Mouse (Mus musculus) midbrain, embryonic 12.5 days (tissue): ENCODE data around the gene Tnni3k. TPM values are rescaled to one million over a fixed set of nuclear protein-coding genes. Genes with fewer than 3 reads are reported as not detected.

ENCODE experiments used
- ATAC-seq: fragments of 200-750 bp; cut with Nextera tagmentation; 2 replicates; pipeline ENCODE4 v1.8.0; 2017; ENCODE audit warnings: low read depth, moderate TSS enrichment, moderate library complexity; ENCODE audit not compliant: low FRiP score
- H3K27ac ChIP-seq: fragments of 300-500 bp; sonication (generic); replicated peaks from 2 replicates; pipeline ENCODE4 v1.5.1; 2016; ENCODE audit warnings: mild to moderate bottlenecking
- H3K27me3 ChIP-seq: fragments of 300-500 bp; sonication (generic); 2 replicates; pipeline ENCODE4 v1.6.1; 2016; ENCODE audit warnings: mild to moderate bottlenecking
- H3K36me3 ChIP-seq: fragments of 300-500 bp; sonication (generic); 2 replicates; pipeline ENCODE4 v1.6.1; 2016
- H3K4me1 ChIP-seq: fragments of 300-500 bp; sonication (generic); 2 replicates; pipeline ENCODE4 v1.6.1; 2016
- H3K4me2 ChIP-seq: fragments of 300-500 bp; sonication (generic); replicated peaks from 2 replicates; pipeline ENCODE4 v1.6.1; 2016; ENCODE audit warnings: mild to moderate bottlenecking, moderate library complexity
- H3K4me3 ChIP-seq: fragments of 300-500 bp; sonication (generic); 2 replicates; pipeline ENCODE4 v1.5.1; 2016; ENCODE audit warnings: mild to moderate bottlenecking
- H3K9ac ChIP-seq: fragments of 300-500 bp; sonication (generic); replicated peaks from 2 replicates; pipeline ENCODE4 v1.6.1; 2016; ENCODE audit warnings: mild to moderate bottlenecking, moderate library complexity
- H3K9me3 ChIP-seq: fragments of 300-500 bp; sonication (generic); 2 replicates; pipeline ENCODE4 v1.6.1; 2016; ENCODE audit warnings: mild to moderate bottlenecking
- WGBS: fragments of 180-500 bp; shearing (Covaris S2); methylation state at CpG from one replicate; pipeline ENCODE4 v1.1.7; 2016; 5-methylcytosine and 5-hydroxymethylcytosine counted together
- polyA plus RNA-seq: library from polyadenylated mRNA; unstranded; fragments of >200 nt; fragmentation: Nextera tagmentation; extraction: Ambion mirVana; gene quantifications from 2 replicates; pipeline ENCODE4 v1.2.1, GENCODE M21; 2016

Gene Tnni3k
- polyA plus RNA-seq: not detected in 2 replicates

GRCm38 (mm10) chr3:155055231-155055916 lies at the start of gene Tnni3k:
Tnni3k (minus strand) TSS chr3:155055407.
- Histone ChIP-seq H3K4me2 (no peak within 1 kb of the TSS), H3K27me3 (no peaks in the 10 kb centered on the region), H3K4me3 (no peak within 1 kb of the TSS), H3K36me3 (no peaks in the 10 kb centered on the region), H3K27ac (no peak within 1 kb of the TSS), H3K9me3 (no peaks in the 10 kb centered on the region), H3K4me1 (no peaks in the 10 kb centered on the region), H3K9ac (no peak within 1 kb of the TSS)
- no peak for ATAC-seq
- WGBS: 78% methylated on average over 6 of the region's 6 CpGs

- H3K9me3 ChIP-seq: no peaks in the 10 kb centered on the region
- ATAC-seq: no peak
- H3K4me2 ChIP-seq: no peak overlapping the region
- no peaks in the 10 kb centered on the region for H3K4me1 ChIP-seq
- WGBS: 73% methylated on average over 1 of the region's 1 CpGs
- no peak overlapping the region for H3K9ac ChIP-seq
- no peak overlapping the region for H3K4me3 ChIP-seq
- no peak overlapping the region for H3K27ac ChIP-seq
- H3K27me3 ChIP-seq: no peaks in the 10 kb centered on the region
- no peaks in the 10 kb centered on the region for H3K36me3 ChIP-seq
These were observed 44.1 kb upstream of the Tnni3k start for GRCm38 (mm10) chr3:155099266-155099665.

- no peaks in the 10 kb centered on the region for H3K9me3 ChIP-seq
- H3K4me2 ChIP-seq: peak within 1 kb of the TSS; percentile 62
- no peaks in the 10 kb centered on the region for H3K27me3 ChIP-seq
- peak within 1 kb of the TSS; percentile 88 for H3K27ac ChIP-seq
- H3K36me3 ChIP-seq: no peaks in the 10 kb centered on the region
- no peaks in the 10 kb centered on the region for H3K4me1 ChIP-seq
- H3K9ac ChIP-seq: peak within 1 kb of the TSS; percentile 71
- peak within 1 kb of the TSS; percentile 65 for H3K4me3 ChIP-seq
- ATAC-seq: peak; percentile 99
- WGBS: under 1% methylated on average over 44 of the region's 47 CpGs
These were observed 38.1 kb upstream of the Tnni3k start, which contains the start of the genes Fpgt and Lrriq3 for GRCm38 (mm10) chr3:155093116-155093956. Fpgt (minus strand) TSS chr3:155093403. Lrriq3 (plus strand) TSS chr3:155093434.

GRCm38 (mm10) chr3:155092081-155092480 lies 36.9 kb upstream of the Tnni3k start:
- ATAC-seq: no peak
- Histone ChIP-seq H3K9me3 (no peaks in the 10 kb centered on the region), H3K27me3 (no peaks in the 10 kb centered on the region), H3K36me3 (peaks cover 9% of the 10 kb centered on the region), H3K4me3 (peak overlapping the region; percentile 65; the same call in 1 of the 2 replicates), H3K27ac (no peak overlapping the region), H3K9ac (no peak overlapping the region), H3K4me1 (no peaks in the 10 kb centered on the region), H3K4me2 (peak overlapping the region; percentile 62)
- 95% methylated on average over 6 of the region's 6 CpGs for WGBS

GRCm38 (mm10) chr3:155077908-155078307 lies 22.7 kb upstream of the Tnni3k start:
- Histone ChIP-seq H3K27me3 (no peaks in the 10 kb centered on the region), H3K36me3 (no peaks in the 10 kb centered on the region), H3K4me3 (no peak overlapping the region), H3K9me3 (no peaks in the 10 kb centered on the region), H3K4me2 (no peak overlapping the region), H3K9ac (no peak overlapping the region), H3K4me1 (no peaks in the 10 kb centered on the region), H3K27ac (no peak overlapping the region)
- no peak for ATAC-seq
- WGBS: 88% methylated on average over 4 of the region's 4 CpGs

GRCm38 (mm10) chr3:155059449-155059822 lies 4.2 kb upstream of the Tnni3k start:
- no peak for ATAC-seq
- Histone ChIP-seq H3K4me3 (no peak overlapping the region), H3K27ac (no peak overlapping the region)

GRCm38 (mm10) chr3:155058800-155059448 lies 3.7 kb upstream of the Tnni3k start:
- WGBS: 85% methylated on average over 6 of the region's 6 CpGs
- no peak overlapping the region for H3K9ac ChIP-seq
- H3K36me3 ChIP-seq: no peaks in the 10 kb centered on the region
- no peaks in the 10 kb centered on the region for H3K4me1 ChIP-seq
- no peak for ATAC-seq
- H3K9me3 ChIP-seq: no peaks in the 10 kb centered on the region
- no peaks in the 10 kb centered on the region for H3K27me3 ChIP-seq
- H3K4me3 ChIP-seq: no peak overlapping the region
- H3K4me2 ChIP-seq: no peak overlapping the region
- no peak overlapping the region for H3K27ac ChIP-seq

More at GRCm38 (mm10) chr3:155059449-155059822, 4.2 kb upstream of the Tnni3k start:
- Histone ChIP-seq H3K27me3 (no peaks in the 10 kb centered on the region), H3K4me2 (no peak overlapping the region), H3K36me3 (no peaks in the 10 kb centered on the region), H3K4me1 (no peaks in the 10 kb centered on the region), H3K9me3 (no peaks in the 10 kb centered on the region), H3K9ac (no peak overlapping the region)

- H3K27ac ChIP-seq: no peak overlapping the region
- no peak overlapping the region for H3K4me3 ChIP-seq
- no peak overlapping the region for H3K9ac ChIP-seq
- no peaks in the 10 kb centered on the region for H3K4me1 ChIP-seq
- H3K9me3 ChIP-seq: no peaks in the 10 kb centered on the region
- H3K36me3 ChIP-seq: no peaks in the 10 kb centered on the region
- H3K4me2 ChIP-seq: no peak overlapping the region
- ATAC-seq: no peak
- no peaks in the 10 kb centered on the region for H3K27me3 ChIP-seq
These were observed 2.4 kb upstream of the Tnni3k start for GRCm38 (mm10) chr3:155057566-155057965.

- Histone ChIP-seq H3K9me3 (no peaks in the 10 kb centered on the region), H3K4me2 (no peak overlapping the region), H3K4me3 (no peak overlapping the region), H3K4me1 (no peaks in the 10 kb centered on the region), H3K9ac (no peak overlapping the region), H3K27me3 (no peaks in the 10 kb centered on the region), H3K27ac (no peak overlapping the region), H3K36me3 (no peaks in the 10 kb centered on the region)
- no peak for ATAC-seq
These were observed 1.4 kb upstream of the Tnni3k start for GRCm38 (mm10) chr3:155056606-155057005.

- H3K4me2 ChIP-seq: no peak overlapping the region
- 74% methylated on average over 1 of the region's 1 CpGs for WGBS
- no peaks in the 10 kb centered on the region for H3K4me1 ChIP-seq
- no peak overlapping the region for H3K4me3 ChIP-seq
- no peaks in the 10 kb centered on the region for H3K36me3 ChIP-seq
- H3K9me3 ChIP-seq: no peaks in the 10 kb centered on the region
- no peak for ATAC-seq
- H3K27ac ChIP-seq: no peak overlapping the region
- no peak overlapping the region for H3K9ac ChIP-seq
- H3K27me3 ChIP-seq: no peaks in the 10 kb centered on the region
These were observed 2.0 kb downstream of the Tnni3k start for GRCm38 (mm10) chr3:155053189-155053588.

GRCm38 (mm10) chr3:155052021-155052420 lies 3.2 kb downstream of the Tnni3k start:
- H3K9me3 ChIP-seq: no peaks in the 10 kb centered on the region
- no peaks in the 10 kb centered on the region for H3K4me1 ChIP-seq
- no peaks in the 10 kb centered on the region for H3K36me3 ChIP-seq
- no peaks in the 10 kb centered on the region for H3K27me3 ChIP-seq
- no peak overlapping the region for H3K4me2 ChIP-seq
- H3K9ac ChIP-seq: no peak overlapping the region
- ATAC-seq: no peak
- no peak overlapping the region for H3K27ac ChIP-seq
- no peak overlapping the region for H3K4me3 ChIP-seq
